Mouse (Mus musculus): ENCODE data around the gene Pik3r5.

DNA sequence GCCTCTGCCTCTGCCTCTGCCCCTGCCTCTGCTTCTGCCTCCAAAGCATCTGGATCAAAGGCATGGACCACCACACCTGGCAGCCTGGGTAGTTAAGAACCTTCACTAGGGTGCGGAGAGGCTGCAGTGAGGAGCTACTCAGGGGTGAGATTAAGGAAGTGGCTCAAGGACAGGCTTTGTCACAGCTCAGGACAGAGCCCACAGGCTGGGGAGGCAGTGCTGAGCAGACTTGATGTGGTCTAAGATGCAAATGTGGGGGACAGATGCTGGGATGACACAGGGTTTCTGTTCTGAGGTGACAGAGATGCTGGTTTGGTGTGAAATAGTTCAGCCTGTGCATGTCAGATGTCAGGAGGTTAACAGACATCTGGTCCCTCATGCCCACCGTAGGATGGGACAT lies 70.5 kb downstream of the Pik3r5 start:
- TF ChIP-seq EP300 (IDR thresholded peaks at IDR 0.05; ENCODE audit: low read depth) (no peak), CTCF (IDR thresholded peaks at IDR 0.05; ENCODE audit: low read depth) (no peak)
